Mouse (Mus musculus): ENCODE results near the gene Prox2.

GRCm38 (mm10) chr12:85104789-85105188 is 5.8 kb downstream of the Prox2 start:
- TF ChIP-seq CTCF (IDR thresholded peaks at IDR 0.05; ENCODE audit: borderline replicate concordance, extremely low read depth, insufficient read depth, insufficient read length) (no peak), POLR2A (IDR thresholded peaks at IDR 0.05; ENCODE audit: borderline replicate concordance, extremely low read depth, insufficient read depth, insufficient read length, poor library complexity, severe bottlenecking) (no peak)

All from brain, embryonic 14.5 days (tissue).